Mouse (Mus musculus) liver, adult 2 months (tissue): ENCODE measurements around the gene Phc2.

Source experiments
- CTCF ChIP-seq: fragments of 200-500 bp; IDR thresholded peaks from 2 replicates; pipeline ENCODE4 v1.5.1; 2011; ENCODE audit warnings: low read depth, low read length, control low read depth
- POLR2A ChIP-seq: fragments of 200-500 bp; IDR thresholded peaks from 2 replicates; pipeline ENCODE4 v1.6.1; 2011; ENCODE audit warnings: low read length, control low read depth; ENCODE audit not compliant: insufficient read depth; ENCODE audit errors: extremely low read depth

- TF ChIP-seq POLR2A (no peak), CTCF (no peak)
Measured at GRCm38 (mm10) chr4:128801675-128802465, 147.4 kb downstream of the Phc2 start.
